In the genomic region with DNA sequence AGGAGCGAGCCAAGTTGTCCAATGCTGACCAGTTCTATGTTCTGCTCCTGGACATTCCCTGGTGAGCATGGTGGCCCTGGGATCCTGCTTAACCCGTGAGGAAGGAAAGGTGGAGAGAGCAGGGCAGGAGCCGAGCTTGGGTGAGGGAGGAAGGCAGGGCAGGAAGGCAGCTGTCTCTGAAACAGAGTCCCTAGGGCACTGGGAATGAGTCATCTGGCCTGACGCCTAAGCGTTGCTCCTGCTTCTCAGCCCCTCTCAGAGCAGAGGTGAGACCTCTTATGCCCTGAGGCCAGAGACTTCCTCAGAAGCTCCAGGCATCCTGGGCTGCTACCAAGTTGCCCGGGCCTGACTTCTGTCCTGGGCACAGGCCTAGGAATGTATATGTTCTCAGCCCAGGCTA, we compare ENCODE assay signal across 19 mouse cellular contexts. TPM values are rescaled to one million over a fixed set of nuclear protein-coding genes. Genes with fewer than 3 reads are reported as not detected.
DNase-seq lines count a peak whose midpoint lies in the region; TF ChIP-seq lines count a peak whose summit lies in the region.
"Had no signal": no experiment of that assay in that cellular context is flagged by ENCODE, and none has a peak within 500 bp of the region (broad histone marks: within the 10 kb centered on the region; RNA-seq: fewer than 3 reads in every experiment).

No protein-coding gene starts in this region.

- intact Hi-C loops in gastrocnemius, adult 2 months (cut with DNase I): no loop called here
- intact Hi-C loops in left cerebral cortex, postnatal 36 days (cut with DNase I): no loop called here

- H3K4me2 ChIP-seq in CH12.LX (ENCODE audit: insufficient read depth, low read depth, poor library complexity, severe bottlenecking): no peak overlapping the region
- no peak overlapping the region for H3K4me2 ChIP-seq in myocyte (ENCODE audit: low read depth)
- H3K4me2 ChIP-seq: embryonic facial prominence, embryonic 12.5 days; hindbrain, embryonic 13.5 days had no signal

- TF ChIP-seq EP300 in CH12.LX (IDR thresholded peaks at IDR 0.05; ENCODE audit: low read length): no peak

- H3K27me3 ChIP-seq in CH12.LX (replicated peaks) (no peaks in the 10 kb centered on the region), myocyte (ENCODE audit: control insufficient read depth, insufficient read depth, insufficient read length) (no peaks in the 10 kb centered on the region)
- H3K27me3 ChIP-seq: embryonic facial prominence, embryonic 12.5 days; hindbrain, embryonic 13.5 days; Patski had no signal

- no peak for TF ChIP-seq CTCF in gastrocnemius, adult 2 months (IDR thresholded peaks at IDR 0.05)
- TF ChIP-seq CTCF in CH12.LX (conservative IDR thresholded peaks at IDR 0.05 in 1 of 2, IDR thresholded peaks at IDR 0.05 in 1 of 2; ENCODE audit: low read depth in 2 of 2, low read length in 2 of 2): no peak

- DNase-seq in gastrocnemius, adult 2 months: peak; percentile 55
- no peak for DNase-seq in gastrocnemius, postnatal 10 days
- peak; percentile 22 to 41 for DNase-seq in kidney, postnatal 25 days
- no peak for DNase-seq in kidney, adult 18-20 months
- DNase-seq in CH12.LX (ENCODE audit: extremely low read depth): peak; percentile 54
- no peak for DNase-seq in left cerebral cortex, postnatal 36 days (ENCODE audit: low spot score in 2 of 2)
- DNase-seq in right cerebral cortex, adult 18-20 months: no peak
- DNase-seq: adrenal gland, adult 8-10 months; cerebellum, adult 11-12 months; cerebellum, adult 9-10 months; cerebellum, postnatal 25 days; gastrocnemius, postnatal 25 days; heart, postnatal 10 days; heart, postnatal 4 days; kidney, adult 8-10 months had no signal

- H3K4me1 ChIP-seq in CH12.LX (ENCODE audit: control insufficient read depth in 1 of 2, insufficient read depth in 2 of 2): peaks cover 27 to 68% of the 10 kb centered on the region in 2 experiments

- peaks cover 92 to 95% of the 10 kb centered on the region in 2 experiments for H3K36me3 ChIP-seq in CH12.LX (replicated peaks in 1 of 2; ENCODE audit: control insufficient read depth in 1 of 2, insufficient read depth in 1 of 2, low read length in 1 of 2)
- peaks cover 14% of the 10 kb centered on the region for H3K36me3 ChIP-seq in myocyte (ENCODE audit: control insufficient read depth, insufficient read depth)
- H3K36me3 ChIP-seq: hindbrain, embryonic 13.5 days had no signal

- H3K27ac ChIP-seq in gastrocnemius, adult 2 months: no peak overlapping the region
- peak overlapping the region; percentile 11; the same call in 1 of the 2 replicates for H3K27ac ChIP-seq in CH12.LX (ENCODE audit: insufficient read depth, low read depth)
- H3K27ac ChIP-seq: embryonic facial prominence, embryonic 12.5 days; hindbrain, embryonic 13.5 days had no signal

- H3ac ChIP-seq in myocyte (ENCODE audit: control insufficient read depth, insufficient read length): no peak overlapping the region

- no peak overlapping the region for H3K9ac ChIP-seq in CH12.LX (ENCODE audit: insufficient read depth, low read depth)
- H3K9ac ChIP-seq: embryonic facial prominence, embryonic 12.5 days; hindbrain, embryonic 13.5 days had no signal

- TF ChIP-seq RAD21 in CH12.LX (IDR thresholded peaks at IDR 0.05; ENCODE audit: low read depth, low read length): no peak

- in situ Hi-C loops in CH12.LX (cut with MboI; ENCODE audit: low pct_ligation_motif_present, low pct_unique_long_range_greater_than_20kb, low sequenced_read_pairs): no loop called here

- H3K79me2 ChIP-seq in CH12.LX (replicated peaks; ENCODE audit: control insufficient read depth, extremely low read depth, insufficient read depth, poor library complexity, severe bottlenecking) (no peaks in the 10 kb centered on the region), myocyte (ENCODE audit: control insufficient read depth, insufficient read depth) (no peaks in the 10 kb centered on the region)

- no peaks in the 10 kb centered on the region for H3K9me3 ChIP-seq in CH12.LX (replicated peaks; ENCODE audit: low read length)
- H3K9me3 ChIP-seq: embryonic facial prominence, embryonic 12.5 days; hindbrain, embryonic 13.5 days had no signal

- TF ChIP-seq POLR2A in CH12.LX (IDR thresholded peaks at IDR 0.05; ENCODE audit: low read depth, low read length) (no peak), myocyte (IDR thresholded peaks at IDR 0.05; ENCODE audit: insufficient read length, low read depth) (no peak)

- no peak overlapping the region for H3K4me3 ChIP-seq in gastrocnemius, adult 2 months
- H3K4me3 ChIP-seq in CH12.LX (replicated peaks in 1 of 3; ENCODE audit: low read depth in 2 of 3, low read length in 2 of 3, poor library complexity in 1 of 3): no peak overlapping the region
- no peak overlapping the region for H3K4me3 ChIP-seq in myocyte
- H3K4me3 ChIP-seq: embryonic facial prominence, embryonic 12.5 days; hindbrain, embryonic 13.5 days had no signal

- dilution Hi-C loops in CH12.LX (cut with MboI; ENCODE audit: extremely low pct_ligation_motif_present, extremely low pct_unique_long_range_greater_than_20kb, low sequenced_read_pairs): no loop called here

TF ChIP-seq in CH12.LX, 34 proteins besides CTCF, POLR2A, EP300 and RAD21:
- TF ChIP-seq PAX5 (IDR thresholded peaks at IDR 0.05; ENCODE audit: low read length): no peak
- no peak for TF ChIP-seq HCFC1 (IDR thresholded peaks at IDR 0.05; ENCODE audit: low read depth, low read length)
- no peak for TF ChIP-seq CHD2 (IDR thresholded peaks at IDR 0.05; ENCODE audit: low read length)
- TF ChIP-seq MAZ (IDR thresholded peaks at IDR 0.05; ENCODE audit: low read depth, low read length): no peak
- no peak for TF ChIP-seq ETS1 (conservative IDR thresholded peaks at IDR 0.05; ENCODE audit: low read depth, low read length)
- TF ChIP-seq RCOR1 (conservative IDR thresholded peaks at IDR 0.05; ENCODE audit: low read depth, low read length): no peak
- TF ChIP-seq JUND (conservative IDR thresholded peaks at IDR 0.05; ENCODE audit: low read depth, low read length): no peak
TF ChIP-seq in CH12.LX: peak in this region for 0.

TF ChIP-seq in myocyte, 11 proteins besides CTCF, POLR2A, EP300 and RAD21:
- no peak for TF ChIP-seq TCF12 (IDR thresholded peaks at IDR 0.05; ENCODE audit: insufficient read depth, poor library complexity, severe bottlenecking)
- TF ChIP-seq MAX (IDR thresholded peaks at IDR 0.05; ENCODE audit: low read depth): no peak
- no peak for TF ChIP-seq CEBPB (IDR thresholded peaks at IDR 0.05; ENCODE audit: insufficient read depth, poor library complexity, severe bottlenecking)
- no peak for TF ChIP-seq E2F4 (IDR thresholded peaks at IDR 0.05; ENCODE audit: insufficient read depth)
- no peak for TF ChIP-seq TCF3 (IDR thresholded peaks at IDR 0.05; ENCODE audit: insufficient read length, low read depth)
- TF ChIP-seq MYOG (IDR thresholded peaks at IDR 0.05; ENCODE audit: control insufficient read depth in 1 of 3, insufficient read depth in 1 of 3, insufficient read length in 2 of 3, low read depth in 2 of 3): peak in 2 of 3 experiments; percentile 23 to 74
- TF ChIP-seq MYOD1 (IDR thresholded peaks at IDR 0.05; ENCODE audit: control insufficient read depth in 1 of 3, insufficient read length in 2 of 3, low read depth in 2 of 3): peak in 2 of 3 experiments; percentile 63 to 71
- TF ChIP-seq SRF (IDR thresholded peaks at IDR 0.05; ENCODE audit: control insufficient read depth, insufficient read length, low read depth): no peak
- peak; percentile 13 for TF ChIP-seq POLR2AphosphoS2 (IDR thresholded peaks at IDR 0.05; ENCODE audit: insufficient read length, low read depth)
- TF ChIP-seq USF1 (IDR thresholded peaks at IDR 0.05; ENCODE audit: low read depth): no peak

RNA-seq across cellular contexts. Expression of a gene that starts 12.8 kb away (rescaled TPM):
- 1,000 to 10,000 TPM; 1,028 to 1,061 TPM for total RNA-seq in gastrocnemius, adult 2 months (2021)
- total RNA-seq in gastrocnemius, postnatal 10 days (2021): 100 to 1,000 TPM; 340 to 358 TPM
- total RNA-seq in CH12.LX (2012; rRNA removed) (9.4 and 10.7 TPM in 2 replicates), CH12.LX (2014; rRNA removed) (10.2 and 11.8 TPM in 2 replicates)
- polyA plus RNA-seq in CH12.LX (2012; ENCODE audit: insufficient read length, low read depth) (29.4 and 37.1 TPM in 2 replicates), myocyte (2012; fragmentation: generic; extraction: Trizol) (202 TPM)
- 10 to 100 TPM; 14.3 to 25.8 TPM for total RNA-seq in left cerebral cortex, postnatal 36 days (2021)

RNA-seq across cellular contexts. Expression of a gene that starts 18.4 kb away (rescaled TPM):
- total RNA-seq in gastrocnemius, adult 2 months (2021): 10 to 100 TPM in 1 of 2 experiments, 1 to 10 TPM in 1; 8.2 to 13.0 TPM
- 10 to 100 TPM; 16.8 to 22.5 TPM for total RNA-seq in gastrocnemius, postnatal 10 days (2021)
- total RNA-seq in CH12.LX (2012; rRNA removed): 29.7 and 36.6 TPM in 2 replicates
- total RNA-seq in CH12.LX (2014; rRNA removed): 13.5 and 13.9 TPM in 2 replicates
- polyA plus RNA-seq in CH12.LX (2012; ENCODE audit: insufficient read length, low read depth): 129 and 131 TPM in 2 replicates
- 70.1 TPM for polyA plus RNA-seq in myocyte (2012; fragmentation: generic; extraction: Trizol)
- total RNA-seq in left cerebral cortex, postnatal 36 days (2021): 100 to 1,000 TPM; 128 to 143 TPM

RNA-seq across cellular contexts. Expression of a gene that starts 37.5 kb away (rescaled TPM):
- 10 to 100 TPM; 18.6 to 25.3 TPM for total RNA-seq in gastrocnemius, adult 2 months (2021)
- total RNA-seq in gastrocnemius, postnatal 10 days (2021): 10 to 100 TPM; 27.2 to 28.1 TPM
- 137 and 149 TPM in 2 replicates for total RNA-seq in CH12.LX (2012; rRNA removed)
- total RNA-seq in CH12.LX (2014; rRNA removed): 78.1 and 81.9 TPM in 2 replicates
- 135 and 158 TPM in 2 replicates for polyA plus RNA-seq in CH12.LX (2012; ENCODE audit: insufficient read length, low read depth)
- 85.6 TPM for polyA plus RNA-seq in myocyte (2012; fragmentation: generic; extraction: Trizol)
- 10 to 100 TPM; 17.8 to 23.0 TPM for total RNA-seq in left cerebral cortex, postnatal 36 days (2021)

Comparison
In these comparisons a context has a peak if more than half of its experiments do, and no peak if none do; other contexts are left out.
1. DNase-seq: peak in gastrocnemius, adult 2 months (single experiment), kidney, postnatal 25 days (2 of 2) and CH12.LX (single experiment); none in gastrocnemius, postnatal 10 days (single experiment), kidney, adult 18-20 months (single experiment), left cerebral cortex, postnatal 36 days (0 of 2) and right cerebral cortex, adult 18-20 months (single experiment).
2. RNA of a gene that starts 12.8 kb away (total RNA-seq): 1,028 to 1,061 TPM in gastrocnemius, adult 2 months and 340 to 358 TPM in gastrocnemius, postnatal 10 days; 14.3 to 25.8 TPM in left cerebral cortex, postnatal 36 days and 9.4 to 11.8 TPM in CH12.LX; every median in the first group is over 10 times any median in the second.